Mouse (Mus musculus) hindbrain, embryonic 10.5 days (tissue): ENCODE data around the gene Tcf7l2. TPM values are rescaled to one million over a fixed set of nuclear protein-coding genes. Genes with fewer than 3 reads are reported as not detected.

Experiments used
- DNase-seq: peaks from one replicate; pipeline ENCODE4 v3.0.0-alpha.2; 2017; ENCODE audit warnings: low spot score
- H3K27ac ChIP-seq: fragments of 300-500 bp; sonication (generic); 2 replicates; pipeline ENCODE4 v1.5.1; 2016; ENCODE audit warnings: mild to moderate bottlenecking, moderate library complexity
- H3K27me3 ChIP-seq: fragments of 300-500 bp; sonication (generic); 2 replicates; pipeline ENCODE4 v1.6.1; 2016; ENCODE audit warnings: mild to moderate bottlenecking; ENCODE audit not compliant: poor library complexity, insufficient read depth, severe bottlenecking
- H3K36me3 ChIP-seq: fragments of 300-500 bp; sonication (generic); 2 replicates; pipeline ENCODE4 v1.6.1; 2016; ENCODE audit warnings: mild to moderate bottlenecking, moderate library complexity
- H3K4me1 ChIP-seq: fragments of 300-500 bp; sonication (generic); replicated peaks from 2 replicates; pipeline ENCODE4 v1.6.1; 2016; ENCODE audit warnings: mild to moderate bottlenecking
- H3K4me3 ChIP-seq: fragments of 300-500 bp; sonication (generic); 2 replicates; pipeline ENCODE4 v1.5.1; 2016; ENCODE audit warnings: mild to moderate bottlenecking, moderate library complexity
- H3K9me3 ChIP-seq: fragments of 300-500 bp; sonication (generic); 2 replicates; pipeline ENCODE4 v1.6.1; 2016; ENCODE audit warnings: mild to moderate bottlenecking, moderate library complexity
- WGBS: fragments of 180-500 bp; shearing (Covaris S2); methylation state at CpG from one replicate; pipeline ENCODE4 v1.1.7; 2016; 5-methylcytosine and 5-hydroxymethylcytosine counted together
- polyA plus RNA-seq: library from polyadenylated mRNA; unstranded; fragments of >200 nt; fragmentation: Nextera tagmentation; extraction: Ambion mirVana; gene quantifications from 2 replicates; pipeline ENCODE4 v1.2.1, GENCODE M21; 2016

Gene Tcf7l2
- polyA plus RNA-seq, 1 experiment from 2014 or later: 58.6 TPM

- DNase-seq: no peak
- H3K27ac ChIP-seq: no peak overlapping the region
- peaks cover 6% of the 10 kb centered on the region; the same call in 1 of the 2 replicates for H3K36me3 ChIP-seq
- no peaks in the 10 kb centered on the region for H3K27me3 ChIP-seq
- no peak overlapping the region for H3K4me3 ChIP-seq
- no peaks in the 10 kb centered on the region for H3K9me3 ChIP-seq
- H3K4me1 ChIP-seq: peaks cover 91% of the 10 kb centered on the region
- 41% methylated on average over 13 of the region's 13 CpGs for WGBS
Observed at GRCm38 (mm10) chr19:55750048-55750447, 8.4 kb downstream of the Tcf7l2 start.

- Histone ChIP-seq H3K4me3 (no peak overlapping the region), H3K4me1 (peaks cover 88% of the 10 kb centered on the region)
Observed at GRCm38 (mm10) chr19:55750465-55750864, 8.8 kb downstream of the Tcf7l2 start.

GRCm38 (mm10) chr19:55752861-55753260 is 11.2 kb downstream of the Tcf7l2 start:
- Histone ChIP-seq H3K27me3 (no peaks in the 10 kb centered on the region), H3K27ac (no peak overlapping the region), H3K9me3 (no peaks in the 10 kb centered on the region), H3K4me1 (peaks cover 88% of the 10 kb centered on the region), H3K36me3 (peaks cover 12% of the 10 kb centered on the region; the same call in 1 of the 2 replicates), H3K4me3 (no peak overlapping the region)
- WGBS: 61% methylated on average over 8 of the region's 8 CpGs
- no peak for DNase-seq

More at GRCm38 (mm10) chr19:55750465-55750864, 8.8 kb downstream of the Tcf7l2 start:
- 51% methylated on average over 7 of the region's 7 CpGs for WGBS
- DNase-seq: no peak
- H3K36me3 ChIP-seq: peaks cover 8% of the 10 kb centered on the region; the same call in 1 of the 2 replicates
- H3K27ac ChIP-seq: no peak overlapping the region
- no peaks in the 10 kb centered on the region for H3K27me3 ChIP-seq
- H3K9me3 ChIP-seq: no peaks in the 10 kb centered on the region

- WGBS: 69% methylated on average over 7 of the region's 7 CpGs
- no peaks in the 10 kb centered on the region for H3K9me3 ChIP-seq
- no peak overlapping the region for H3K4me3 ChIP-seq
- DNase-seq: no peak
- no peak overlapping the region; the same call in 1 of the 2 replicates for H3K27ac ChIP-seq
- peaks cover 74% of the 10 kb centered on the region for H3K4me1 ChIP-seq
- H3K36me3 ChIP-seq: peaks cover 12% of the 10 kb centered on the region; the same call in 1 of the 2 replicates
- no peaks in the 10 kb centered on the region for H3K27me3 ChIP-seq
Observed at GRCm38 (mm10) chr19:55754303-55754702, 12.7 kb downstream of the Tcf7l2 start.

- H3K4me1 ChIP-seq: peaks cover 66% of the 10 kb centered on the region
- H3K27ac ChIP-seq: no peak overlapping the region
- H3K4me3 ChIP-seq: no peak overlapping the region
- no peak for DNase-seq
- no peaks in the 10 kb centered on the region for H3K9me3 ChIP-seq
- peaks cover 12% of the 10 kb centered on the region; the same call in 1 of the 2 replicates for H3K36me3 ChIP-seq
- WGBS: 93% methylated on average over 9 of the region's 9 CpGs
- H3K27me3 ChIP-seq: no peaks in the 10 kb centered on the region
Observed at GRCm38 (mm10) chr19:55755462-55755861, 13.8 kb downstream of the Tcf7l2 start.

GRCm38 (mm10) chr19:55756707-55757106 is 15.1 kb downstream of the Tcf7l2 start:
- Histone ChIP-seq H3K36me3 (peaks cover 12% of the 10 kb centered on the region; the same call in 1 of the 2 replicates), H3K4me3 (no peak overlapping the region), H3K9me3 (no peaks in the 10 kb centered on the region), H3K4me1 (peaks cover 62% of the 10 kb centered on the region), H3K27me3 (no peaks in the 10 kb centered on the region), H3K27ac (0 out of 2 replicates have a peak overlapping the region, but pooled peaks have one; percentile 9)
- no peak for DNase-seq
- 70% methylated on average over 8 of the region's 8 CpGs for whole genome bisulfite sequencing

GRCm38 (mm10) chr19:55757403-55757802 is 15.8 kb downstream of the Tcf7l2 start:
- peaks cover 3% of the 10 kb centered on the region; the same call in 1 of the 2 replicates for H3K9me3 ChIP-seq
- H3K27ac ChIP-seq: no peak overlapping the region
- WGBS: 83% methylated on average over 6 of the region's 6 CpGs
- no peak overlapping the region for H3K4me3 ChIP-seq
- peaks cover 17% of the 10 kb centered on the region for H3K36me3 ChIP-seq
- H3K27me3 ChIP-seq: no peaks in the 10 kb centered on the region
- DNase-seq: no peak
- peaks cover 55% of the 10 kb centered on the region for H3K4me1 ChIP-seq

- H3K27me3 ChIP-seq: no peaks in the 10 kb centered on the region
- H3K27ac ChIP-seq: no peak overlapping the region
- peaks cover 48% of the 10 kb centered on the region for H3K4me1 ChIP-seq
- H3K9me3 ChIP-seq: peaks cover 4% of the 10 kb centered on the region; the same call in 1 of the 2 replicates
- no peak overlapping the region for H3K4me3 ChIP-seq
- no peak for DNase-seq
- H3K36me3 ChIP-seq: peaks cover 22% of the 10 kb centered on the region
Observed at GRCm38 (mm10) chr19:55758158-55758557, 16.5 kb downstream of the Tcf7l2 start.

- H3K27ac ChIP-seq: no peak overlapping the region
- WGBS: 90% methylated on average over 9 of the region's 9 CpGs
- DNase-seq: no peak
- H3K4me3 ChIP-seq: no peak overlapping the region
- peaks cover 44% of the 10 kb centered on the region for H3K4me1 ChIP-seq
- H3K9me3 ChIP-seq: peaks cover 4% of the 10 kb centered on the region; the same call in 1 of the 2 replicates
- H3K36me3 ChIP-seq: peaks cover 27% of the 10 kb centered on the region
- no peaks in the 10 kb centered on the region for H3K27me3 ChIP-seq
Observed at GRCm38 (mm10) chr19:55759006-55759405, 17.4 kb downstream of the Tcf7l2 start.

- peaks cover 4% of the 10 kb centered on the region; the same call in 1 of the 2 replicates for H3K9me3 ChIP-seq
- H3K36me3 ChIP-seq: peaks cover 19% of the 10 kb centered on the region
- 40% methylated on average over 5 of the region's 5 CpGs for WGBS
- no peak overlapping the region for H3K27ac ChIP-seq
- DNase-seq: no peak
- no peaks in the 10 kb centered on the region for H3K27me3 ChIP-seq
- H3K4me1 ChIP-seq: peaks cover 30% of the 10 kb centered on the region
- no peak overlapping the region for H3K4me3 ChIP-seq
Observed at GRCm38 (mm10) chr19:55761086-55761485, 19.5 kb downstream of the Tcf7l2 start.

- Histone ChIP-seq H3K27ac (no peak overlapping the region), H3K4me3 (no peak overlapping the region), H3K4me1 (peaks cover 25% of the 10 kb centered on the region), H3K27me3 (no peaks in the 10 kb centered on the region), H3K36me3 (peaks cover 19% of the 10 kb centered on the region), H3K9me3 (peaks cover 4% of the 10 kb centered on the region; the same call in 1 of the 2 replicates)
- no peak for DNase-seq
- 97% methylated on average over 3 of the region's 3 CpGs for WGBS
Observed at GRCm38 (mm10) chr19:55762187-55762586, 20.6 kb downstream of the Tcf7l2 start.

GRCm38 (mm10) chr19:55765814-55766213 is 24.2 kb downstream of the Tcf7l2 start:
- Histone ChIP-seq H3K36me3 (peaks cover 21% of the 10 kb centered on the region), H3K4me3 (no peak overlapping the region), H3K4me1 (peaks cover 31% of the 10 kb centered on the region), H3K9me3 (peaks cover 4% of the 10 kb centered on the region; the same call in 1 of the 2 replicates), H3K27ac (no peak overlapping the region), H3K27me3 (no peaks in the 10 kb centered on the region)
- WGBS: 85% methylated on average over 11 of the region's 11 CpGs
- DNase-seq: no peak

- Histone ChIP-seq H3K9me3 (peaks cover 4% of the 10 kb centered on the region; the same call in 1 of the 2 replicates), H3K27ac (no peak overlapping the region), H3K4me3 (no peak overlapping the region), H3K27me3 (no peaks in the 10 kb centered on the region), H3K36me3 (peaks cover 19% of the 10 kb centered on the region), H3K4me1 (peaks cover 37% of the 10 kb centered on the region)
- DNase-seq: no peak
- 77% methylated on average over 6 of the region's 6 CpGs for WGBS
Observed at GRCm38 (mm10) chr19:55767104-55767503, 25.5 kb downstream of the Tcf7l2 start.
